Mouse (Mus musculus) bone marrow macrophage, adult 2 months (primary cell): ENCODE data around the gene Pdzd2.

Experiments
- CTCF ChIP-seq: IDR thresholded peaks from 2 replicates; pipeline ENCODE4 v1.5.1; 2012; ENCODE audit warnings: low read depth, mild to moderate bottlenecking, low read length, moderate library complexity
- POLR2A ChIP-seq: IDR thresholded peaks from 2 replicates; pipeline ENCODE4 v1.6.1; 2012; ENCODE audit warnings: mild to moderate bottlenecking, low read depth, low read length, borderline replicate concordance

DNA sequence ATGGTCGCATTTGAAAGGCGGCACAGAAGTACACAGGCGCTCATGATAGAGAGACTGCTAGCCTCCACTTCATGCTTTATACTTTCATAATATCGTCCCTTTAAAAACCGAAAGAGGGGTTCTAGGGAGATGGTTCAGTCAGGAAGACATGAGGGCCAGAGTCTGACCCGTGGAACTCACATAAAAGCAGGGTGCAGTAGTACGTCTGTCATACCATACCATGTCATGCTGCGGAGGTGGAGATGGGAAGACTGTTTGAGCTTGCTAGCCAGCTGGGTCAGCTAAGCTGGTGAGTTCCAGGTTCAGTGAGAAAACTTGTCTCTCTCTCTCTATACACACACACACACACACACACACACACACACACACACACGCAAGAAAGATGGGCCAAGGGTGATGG lies 76.4 kb downstream of the Pdzd2 start:
- no peak for TF ChIP-seq CTCF
- no peak for TF ChIP-seq POLR2A
